Mouse (Mus musculus) liver, embryonic 14.5 days (tissue): Measurements from ENCODE around the gene Sim1. TPM values are rescaled to one million over a fixed set of nuclear protein-coding genes. Genes with fewer than 3 reads are reported as not detected.

Source experiments
- ATAC-seq: fragments of 200-750 bp; cut with Nextera tagmentation; 2 replicates; pipeline ENCODE4 v1.8.0; 2017; ENCODE audit warnings: moderate number of reproducible peaks, mild to moderate bottlenecking, moderate library complexity; ENCODE audit not compliant: insufficient read depth
- DNase-seq, 3 experiments: peaks; one replicate each; pipeline ENCODE4 v3.0.0-alpha.2; 2012 to 2013; ENCODE audit warnings: low read depth in 3 of 3, low spot score in 3 of 3
- H3K27ac ChIP-seq: fragments of 300-500 bp; sonication (generic); 2 replicates; pipeline ENCODE4 v1.5.1; 2014; ENCODE audit warnings: moderate library complexity, mild to moderate bottlenecking, control low read depth, inconsistent platforms
- H3K27me3 ChIP-seq: fragments of 300-500 bp; sonication (generic); 2 replicates; pipeline ENCODE4 v1.6.1; 2014; ENCODE audit warnings: mild to moderate bottlenecking, low read length, moderate library complexity; ENCODE audit not compliant: control insufficient read depth, insufficient read depth
- H3K36me3 ChIP-seq: fragments of 300-500 bp; sonication (generic); replicated peaks from 2 replicates; pipeline ENCODE4 v1.6.1; 2014; ENCODE audit warnings: low read depth; ENCODE audit not compliant: control insufficient read depth, insufficient read depth
- H3K4me1 ChIP-seq, 2 experiments: fragments of 200-500 bp in 1 of 2; fragments of 300-500 bp in 1 of 2; sonication (generic) in 1 of 2; replicated peaks; 2 replicates each; pipeline ENCODE4 v1.6.1; 2012 to 2014; ENCODE audit warnings: antibody characterized with exemption in 1 of 2, inconsistent platforms in 1 of 2, low read length in 1 of 2; ENCODE audit not compliant: control insufficient read depth in 2 of 2, insufficient read depth in 2 of 2
- H3K4me2 ChIP-seq: fragments of 300-500 bp; sonication (generic); 2 replicates; pipeline ENCODE4 v1.6.1; 2014; ENCODE audit warnings: low read depth, mild to moderate bottlenecking, control low read depth, moderate library complexity
- H3K4me3 ChIP-seq, 2 experiments: fragments of 200-500 bp in 1 of 2; fragments of 300-500 bp in 1 of 2; sonication (generic) in 1 of 2; 2 replicates each; pipeline ENCODE4 v1.5.1; 2012 to 2014; ENCODE audit warnings: low read depth in 2 of 2, low read length in 2 of 2, mild to moderate bottlenecking in 2 of 2, control low read depth in 1 of 2, inconsistent platforms in 1 of 2, moderate library complexity in 1 of 2; ENCODE audit not compliant: insufficient read depth in 1 of 2
- H3K9ac ChIP-seq: fragments of 300-500 bp; sonication (generic); replicated peaks from 2 replicates; pipeline ENCODE4 v1.6.1; 2014; ENCODE audit warnings: mild to moderate bottlenecking, control low read depth, moderate library complexity
- H3K9me3 ChIP-seq: fragments of 300-500 bp; sonication (generic); 2 replicates; pipeline ENCODE4 v1.6.1; 2016; ENCODE audit warnings: low read length, mixed read lengths; ENCODE audit not compliant: control insufficient read depth
- CTCF ChIP-seq: IDR thresholded peaks from 2 replicates; pipeline ENCODE4 v1.5.1; 2016; ENCODE audit warnings: antibody characterized with exemption, low read depth, control low read depth
- EP300 ChIP-seq: IDR thresholded peaks from 2 replicates; pipeline ENCODE4 v1.6.1; 2016; ENCODE audit warnings: antibody characterized with exemption, low read depth
- WGBS: fragments of 180-500 bp; shearing (Covaris S2); extraction: QIAGEN DNeasy Blood & Tissue Kit; methylation state at CpG from one replicate; pipeline ENCODE4 v1.1.7; 2014; ENCODE audit not compliant: insufficient replicate concordance; 5-methylcytosine and 5-hydroxymethylcytosine counted together
- polyA plus RNA-seq, 2 experiments: library from polyadenylated mRNA; depleted of rRNA in 1 of 2; stranded (reverse) in 1 of 2; unstranded in 1 of 2; fragments of >200 nt; fragmentation: Nextera tagmentation in 1 of 2; extraction: Ambion mirVana in 1 of 2; gene quantifications; 2 replicates each; pipeline versions ENCODE4 v1.2.1 to v1.2.3; 2012 to 2014

The Sim1 gene
- polyA plus RNA-seq, 2 experiments = not detected

DNA sequence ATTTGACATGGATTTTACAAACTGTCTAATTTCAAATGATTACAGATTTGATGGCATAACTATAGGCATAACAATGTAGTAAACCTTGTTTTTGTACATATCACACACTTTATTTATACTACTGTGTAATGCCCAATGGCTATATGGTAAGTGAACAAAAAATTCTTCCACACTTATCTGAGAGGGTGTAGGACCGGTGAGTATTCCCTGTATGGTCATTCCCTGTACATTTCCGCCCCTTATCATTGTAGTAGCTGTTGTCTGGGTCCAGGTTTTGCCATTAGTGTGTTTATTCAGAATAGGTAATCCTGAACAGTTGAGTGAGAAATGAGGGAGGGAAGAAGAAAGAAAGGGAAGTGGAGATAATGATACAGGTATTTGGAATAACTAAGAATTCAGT is 4.1 kb downstream of the Sim1 start:
- WGBS = 18% methylated on average over 2 of the region's 2 CpGs
- Histone ChIP-seq H3K27ac (no peak overlapping the region), H3K9me3 (no peaks in the 10 kb centered on the region), H3K4me1 (no peaks in the 10 kb centered on the region; a peak in 1 of 4 replicates), H3K4me2 (no peak overlapping the region), H3K36me3 (no peaks in the 10 kb centered on the region), H3K9ac (no peak overlapping the region), H3K27me3 (peaks cover 95% of the 10 kb centered on the region), H3K4me3 (no peak overlapping the region)
- TF ChIP-seq CTCF (no peak), EP300 (no peak)
- ATAC-seq (no peak), DNase-seq (no peak)

DNA sequence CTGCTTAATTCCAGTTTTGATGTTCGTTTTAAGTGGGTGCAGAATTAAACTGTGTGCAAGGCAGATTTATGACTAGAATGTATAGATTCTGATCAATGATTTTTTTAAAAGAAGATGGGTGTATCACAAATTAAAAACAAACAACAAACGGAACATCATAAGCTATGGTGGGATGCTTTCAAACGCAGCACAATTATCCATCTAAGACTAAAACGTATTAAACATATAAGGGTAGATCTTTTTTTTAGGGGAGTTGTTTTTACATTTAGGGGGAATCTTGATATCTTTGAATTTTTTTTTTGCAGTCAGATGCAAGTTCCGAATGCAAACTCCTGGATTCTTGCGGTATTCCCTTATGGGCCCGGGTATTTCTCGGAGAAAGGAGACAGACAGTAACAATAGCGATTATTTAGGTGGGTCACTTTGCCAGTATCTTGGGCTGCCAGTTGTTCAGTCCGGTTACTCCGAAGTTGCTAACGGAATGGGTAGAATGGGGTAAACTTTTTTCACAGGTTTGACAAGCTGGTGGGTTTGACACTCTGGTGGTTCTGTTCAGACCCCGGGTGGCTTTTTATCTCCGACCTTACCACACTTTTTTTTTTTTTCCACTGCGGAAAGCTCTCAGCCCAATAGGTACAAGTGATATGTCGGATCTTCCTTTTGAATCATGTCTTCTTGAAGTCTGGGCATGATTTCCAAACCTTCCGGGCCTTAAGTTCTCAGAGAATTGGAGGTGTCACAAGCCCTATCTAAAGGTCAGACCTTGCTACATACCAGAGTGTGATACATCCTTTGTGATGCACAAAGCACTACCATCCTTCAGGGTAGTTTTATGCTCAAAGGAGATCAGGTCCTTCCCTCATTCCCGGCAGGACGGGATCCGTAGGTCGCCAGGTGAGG is 5.5 kb downstream of the Sim1 start:
- H3K27ac ChIP-seq = no peak overlapping the region
- no peak overlapping the region for H3K4me2 ChIP-seq
- no peaks in the 10 kb centered on the region for H3K36me3 ChIP-seq
- no peaks in the 10 kb centered on the region for H3K4me1 ChIP-seq
- ATAC-seq (no peak), DNase-seq (no peak)
- no peak overlapping the region for H3K4me3 ChIP-seq
- peaks cover 95% of the 10 kb centered on the region for H3K27me3 ChIP-seq
- no peak overlapping the region for H3K9ac ChIP-seq
- TF ChIP-seq CTCF (no peak), EP300 (no peak)
- 3% methylated on average over 21 of the region's 21 CpGs for WGBS
- no peaks in the 10 kb centered on the region for H3K9me3 ChIP-seq

DNA sequence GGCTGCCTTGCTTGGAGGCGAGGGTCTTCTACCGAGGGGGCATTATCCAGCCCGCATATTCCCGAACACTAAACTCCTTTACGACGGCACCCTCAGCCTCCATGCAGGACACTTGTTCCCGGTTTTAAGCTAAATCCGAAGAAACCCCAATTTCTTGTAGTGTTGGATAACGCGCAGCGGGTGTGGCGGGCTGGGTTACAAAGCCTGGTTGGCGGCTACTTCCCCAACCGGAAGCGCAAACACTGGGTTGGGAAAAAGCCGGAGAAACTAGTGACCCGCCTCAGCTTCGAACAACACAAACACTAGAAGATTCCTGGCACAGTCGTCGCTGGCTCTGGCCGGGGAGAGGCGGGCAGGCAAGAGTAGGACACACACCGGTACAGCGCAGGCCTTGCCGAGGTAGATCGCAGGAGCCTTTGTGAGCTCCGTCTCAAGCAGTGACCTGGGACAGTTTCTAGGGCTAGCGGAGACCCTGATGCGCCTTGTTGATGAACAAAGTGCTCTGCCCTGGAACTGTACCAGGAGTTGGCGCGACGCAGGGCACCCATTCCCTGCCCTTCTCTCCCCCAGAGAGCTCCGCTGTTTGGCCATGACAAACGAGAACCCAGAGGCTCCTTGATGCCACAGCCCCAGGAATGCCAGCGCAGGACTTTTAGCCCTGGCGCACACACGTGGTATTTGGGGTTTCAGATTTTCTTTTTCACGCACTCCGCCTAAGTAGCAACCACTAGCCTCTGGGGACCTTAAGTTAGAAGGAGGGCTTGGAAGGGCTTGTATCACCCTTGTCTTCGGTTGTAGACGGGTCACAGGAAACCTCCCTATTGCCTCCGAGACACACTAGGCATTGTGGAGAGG is 6.4 kb downstream of the Sim1 start:
- 2% methylated on average over 42 of the region's 42 CpGs for WGBS
- no peak overlapping the region for H3K4me3 ChIP-seq
- no peak for TF ChIP-seq EP300
- no peak for TF ChIP-seq CTCF
- H3K9me3 ChIP-seq = no peaks in the 10 kb centered on the region
- H3K4me2 ChIP-seq = no peak overlapping the region
- no peaks in the 10 kb centered on the region for H3K36me3 ChIP-seq
- DNase-seq = no peak
- H3K27ac ChIP-seq = no peak overlapping the region
- peaks cover 95% of the 10 kb centered on the region for H3K27me3 ChIP-seq
- no peaks in the 10 kb centered on the region for H3K4me1 ChIP-seq
- H3K9ac ChIP-seq = no peak overlapping the region
- ATAC-seq = no peak

DNA sequence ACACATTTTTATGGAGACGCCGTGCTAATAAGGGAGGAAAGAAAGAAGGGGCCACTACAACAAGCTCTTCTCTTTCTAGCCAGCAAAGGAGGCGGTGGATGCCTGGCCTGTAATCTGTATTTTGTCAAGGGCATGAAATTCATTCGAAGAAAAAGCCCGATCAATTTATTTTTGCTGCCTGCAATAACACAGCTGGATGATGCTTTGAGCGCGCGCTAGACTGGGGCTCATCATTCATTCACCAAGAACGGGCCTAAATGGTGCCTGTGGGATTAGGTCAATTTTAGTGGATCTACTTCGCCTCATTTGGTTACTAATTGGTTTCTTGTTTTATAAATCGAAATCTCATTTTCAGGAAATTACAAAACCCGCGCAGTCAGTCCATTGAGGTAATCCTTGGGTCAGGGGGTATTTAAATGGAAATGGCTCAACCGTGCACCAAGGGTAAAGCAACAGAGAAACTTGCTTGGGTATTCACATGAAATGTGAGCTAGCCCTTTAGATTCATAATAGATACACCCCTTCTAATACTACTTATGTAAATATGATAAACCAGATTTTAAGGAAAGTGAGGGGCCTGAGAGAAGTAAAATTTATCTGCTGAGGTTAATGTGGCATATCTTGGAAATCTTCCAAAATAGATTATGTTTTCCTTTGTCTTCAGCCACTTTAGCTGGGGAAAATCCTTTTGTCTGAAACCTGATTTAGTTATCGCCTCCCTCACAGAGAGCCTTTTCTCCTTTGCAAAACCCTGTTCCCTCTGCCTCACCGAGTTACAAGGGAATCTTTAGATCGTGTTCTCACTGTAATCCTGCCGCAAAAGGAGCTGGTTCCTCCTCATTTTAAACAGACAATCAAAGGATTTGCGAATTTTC is 7.3 kb downstream of the Sim1 start:
- Histone ChIP-seq H3K9me3 (no peaks in the 10 kb centered on the region), H3K27me3 (peaks cover 95% of the 10 kb centered on the region), H3K27ac (no peak overlapping the region), H3K4me2 (no peak overlapping the region), H3K9ac (no peak overlapping the region), H3K4me1 (no peaks in the 10 kb centered on the region), H3K36me3 (no peaks in the 10 kb centered on the region), H3K4me3 (no peak overlapping the region)
- DNase-seq (no peak), ATAC-seq (no peak)
- 3% methylated on average over 19 of the region's 19 CpGs for WGBS
- TF ChIP-seq CTCF (no peak), EP300 (no peak)
